Mouse (Mus musculus) midbrain, embryonic 11.5 days (tissue): Measurements from ENCODE around the gene Actrt2. TPM values are rescaled to one million over a fixed set of nuclear protein-coding genes. Genes with fewer than 3 reads are reported as not detected.
A peak's percentile ranks its signal among the peaks of the same experiment; 100 is the strongest.

Experiments used
- ATAC-seq: fragments of 200-750 bp; cut with Nextera tagmentation; 2 replicates; pipeline ENCODE4 v1.8.0; 2017; ENCODE audit warnings: moderate TSS enrichment, moderate library complexity; ENCODE audit not compliant: low FRiP score
- DNase-seq: peaks from one replicate; pipeline ENCODE4 v3.0.0; 2015; ENCODE audit warnings: low spot score; ENCODE audit errors: missing footprints
- H3K27ac ChIP-seq: fragments of 300-500 bp; sonication (generic); 2 replicates; pipeline ENCODE4 v1.5.1; 2014; ENCODE audit warnings: low read depth, low read length
- H3K27me3 ChIP-seq: fragments of 300-500 bp; sonication (generic); 2 replicates; pipeline ENCODE4 v1.6.1; 2014; ENCODE audit warnings: mild to moderate bottlenecking, low read length, moderate library complexity, mixed read lengths; ENCODE audit not compliant: control insufficient read depth, insufficient read depth
- H3K36me3 ChIP-seq: fragments of 300-500 bp; sonication (generic); 2 replicates; pipeline ENCODE4 v1.6.1; 2014; ENCODE audit warnings: mild to moderate bottlenecking, low read length, moderate library complexity, mixed read lengths; ENCODE audit not compliant: control insufficient read depth, insufficient read depth
- H3K4me1 ChIP-seq: fragments of 300-500 bp; sonication (generic); 2 replicates; pipeline ENCODE4 v1.6.1; 2014; ENCODE audit warnings: low read length; ENCODE audit not compliant: control insufficient read depth, insufficient read depth
- H3K4me2 ChIP-seq: fragments of 300-500 bp; sonication (generic); 2 replicates; pipeline ENCODE4 v1.6.1; 2014; ENCODE audit warnings: mild to moderate bottlenecking, moderate library complexity
- H3K4me3 ChIP-seq: fragments of 300-500 bp; sonication (generic); 2 replicates; pipeline ENCODE4 v1.5.1; 2014; ENCODE audit warnings: low read depth, low read length
- H3K9ac ChIP-seq: fragments of 300-500 bp; sonication (generic); 2 replicates; pipeline ENCODE4 v1.6.1; 2014; ENCODE audit warnings: low read length
- H3K9me3 ChIP-seq: fragments of 300-500 bp; sonication (generic); 2 replicates; pipeline ENCODE4 v1.6.1; 2016; ENCODE audit warnings: low read length; ENCODE audit not compliant: control insufficient read depth
- WGBS: fragments of 180-500 bp; shearing (Covaris S2); extraction: QIAGEN DNeasy Blood & Tissue Kit; methylation state at CpG from one replicate; pipeline ENCODE4 v1.1.7; 2014; 5-methylcytosine and 5-hydroxymethylcytosine counted together
- polyA plus RNA-seq: library from polyadenylated mRNA; unstranded; fragments of >200 nt; fragmentation: Nextera tagmentation; extraction: Ambion mirVana; gene quantifications from 2 replicates; pipeline ENCODE4 v1.2.1, GENCODE M21; 2014

The Actrt2 gene
- polyA plus RNA-seq, 1 experiment from 2014 or later: not detected

DNA sequence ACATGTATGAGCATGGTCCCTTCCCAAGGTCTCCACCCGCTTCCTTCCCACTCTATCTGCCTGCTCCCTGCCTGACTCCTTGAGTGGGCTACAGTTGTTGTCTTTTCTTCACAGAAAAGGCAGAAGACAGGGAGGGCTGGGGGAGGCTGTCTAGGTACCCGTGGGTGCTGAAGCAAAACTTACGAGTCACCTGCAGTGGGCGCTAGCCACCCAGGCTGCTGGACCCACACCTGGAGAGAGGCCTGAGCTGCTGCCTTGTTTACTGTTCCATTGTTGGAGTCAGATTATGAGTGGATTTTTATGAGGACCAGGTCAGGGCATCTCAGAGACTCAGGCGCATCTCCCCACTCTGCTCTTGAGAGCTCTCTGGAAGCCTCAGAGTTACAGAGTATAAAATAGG, 28.9 kb upstream of the Actrt2 start:
- H3K4me1 ChIP-seq: peaks cover 2% of the 10 kb centered on the region; the same call in 1 of the 2 replicates
- no peaks in the 10 kb centered on the region for H3K9me3 ChIP-seq
- WGBS: 75% methylated on average over 5 of the region's 5 CpGs
- H3K4me2 ChIP-seq: no peak overlapping the region
- DNase-seq (no peak), ATAC-seq (no peak)
- no peak overlapping the region for H3K27ac ChIP-seq
- no peak overlapping the region for H3K9ac ChIP-seq
- H3K36me3 ChIP-seq: no peaks in the 10 kb centered on the region
- H3K4me3 ChIP-seq: no peak overlapping the region
- H3K27me3 ChIP-seq: no peaks in the 10 kb centered on the region

DNA sequence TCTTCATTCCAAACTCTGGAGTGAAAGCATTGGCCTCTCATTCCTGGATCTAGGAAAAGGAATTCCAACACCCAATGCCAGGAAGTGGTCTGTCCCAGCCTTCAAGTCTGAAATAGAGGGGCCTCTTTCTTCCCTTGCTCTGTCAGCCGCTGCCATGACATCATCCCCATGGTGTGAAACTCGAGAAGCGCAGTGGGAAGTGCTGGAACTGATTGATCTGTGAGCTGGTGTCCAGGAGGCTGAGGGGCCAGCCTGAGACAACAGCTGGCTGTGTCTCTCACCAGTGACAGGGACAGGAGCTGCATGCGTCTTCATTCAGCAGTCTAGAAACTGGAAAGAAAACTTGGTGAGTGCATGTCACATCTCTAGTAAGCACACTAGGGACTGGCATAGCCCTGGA, 28.5 kb upstream of the Actrt2 start:
- WGBS: 29% methylated on average over 4 of the region's 4 CpGs
- no peak for DNase-seq
- no peak overlapping the region for H3K4me3 ChIP-seq
- peaks cover 2% of the 10 kb centered on the region; the same call in 1 of the 2 replicates for H3K4me1 ChIP-seq
- ATAC-seq: no peak
- H3K9ac ChIP-seq: no peak overlapping the region
- no peaks in the 10 kb centered on the region for H3K27me3 ChIP-seq
- H3K36me3 ChIP-seq: no peaks in the 10 kb centered on the region
- no peaks in the 10 kb centered on the region for H3K9me3 ChIP-seq
- H3K27ac ChIP-seq: no peak overlapping the region
- no peak overlapping the region for H3K4me2 ChIP-seq

DNA sequence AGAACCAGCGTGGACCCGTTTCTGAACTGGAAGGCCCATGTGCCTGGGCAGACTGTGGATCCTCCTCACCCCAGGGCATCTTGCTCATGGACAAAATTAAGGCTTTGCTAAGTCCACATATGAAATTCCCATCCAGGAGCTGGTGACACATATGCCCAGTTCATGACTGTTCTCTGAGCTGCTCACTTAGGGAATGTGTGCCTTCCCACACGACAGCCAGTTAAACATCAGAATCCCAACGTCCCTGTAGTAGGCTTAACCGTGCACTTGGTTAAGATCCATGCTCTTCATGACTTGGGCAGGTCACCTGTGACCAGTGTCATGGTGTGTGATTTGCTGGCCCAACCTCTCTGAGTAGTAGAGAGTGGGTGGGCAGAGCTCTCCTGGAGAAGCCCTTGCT, 26.7 kb upstream of the Actrt2 start:
- Histone ChIP-seq H3K36me3 (no peaks in the 10 kb centered on the region), H3K4me1 (peaks cover 2% of the 10 kb centered on the region; the same call in 1 of the 2 replicates), H3K4me3 (no peak overlapping the region), H3K9ac (no peak overlapping the region), H3K27me3 (no peaks in the 10 kb centered on the region), H3K9me3 (no peaks in the 10 kb centered on the region), H3K4me2 (no peak overlapping the region), H3K27ac (no peak overlapping the region)
- 87% methylated on average over 5 of the region's 5 CpGs for WGBS
- ATAC-seq: no peak
- peak; percentile 72 for DNase-seq

DNA sequence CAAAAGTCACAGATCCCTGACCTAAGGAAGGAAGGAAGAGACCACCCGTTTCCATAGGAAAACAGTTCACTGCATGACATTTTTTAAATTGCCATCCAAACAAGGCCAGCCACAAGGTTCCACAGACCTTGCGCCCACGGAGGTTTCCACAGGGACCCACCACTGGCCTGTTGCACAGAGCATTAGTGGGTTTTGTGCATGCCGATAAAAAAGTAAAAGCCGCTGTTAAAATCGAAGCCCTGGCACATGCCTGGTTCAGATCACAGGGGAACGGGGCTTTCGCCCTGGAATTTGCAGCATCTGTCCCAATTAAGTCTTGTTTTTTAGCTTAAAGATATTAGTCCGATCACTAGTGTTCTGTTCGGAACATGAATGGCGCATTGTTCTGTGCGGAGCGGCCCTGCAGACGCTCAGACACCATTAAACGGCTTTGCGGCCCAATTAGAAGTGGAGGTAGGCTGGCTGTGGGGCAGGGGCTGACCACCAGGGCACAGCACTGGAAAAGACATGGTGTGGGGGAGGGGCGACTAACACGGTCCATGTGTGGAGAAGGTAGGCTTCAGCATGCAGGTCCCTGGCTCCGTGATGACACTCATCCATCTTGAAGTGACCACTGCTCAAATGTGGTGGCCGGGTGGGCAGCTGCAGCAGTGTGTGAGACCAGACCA, 25.8 kb upstream of the Actrt2 start:
- Histone ChIP-seq H3K9me3 (no peaks in the 10 kb centered on the region), H3K9ac (no peak overlapping the region), H3K27ac (no peak overlapping the region), H3K27me3 (no peaks in the 10 kb centered on the region), H3K4me2 (no peak overlapping the region), H3K4me1 (peaks cover 2% of the 10 kb centered on the region; the same call in 1 of the 2 replicates), H3K36me3 (no peaks in the 10 kb centered on the region), H3K4me3 (no peak overlapping the region)
- ATAC-seq (no peak), DNase-seq (peak; percentile 53)
- WGBS: 83% methylated on average over 20 of the region's 20 CpGs

DNA sequence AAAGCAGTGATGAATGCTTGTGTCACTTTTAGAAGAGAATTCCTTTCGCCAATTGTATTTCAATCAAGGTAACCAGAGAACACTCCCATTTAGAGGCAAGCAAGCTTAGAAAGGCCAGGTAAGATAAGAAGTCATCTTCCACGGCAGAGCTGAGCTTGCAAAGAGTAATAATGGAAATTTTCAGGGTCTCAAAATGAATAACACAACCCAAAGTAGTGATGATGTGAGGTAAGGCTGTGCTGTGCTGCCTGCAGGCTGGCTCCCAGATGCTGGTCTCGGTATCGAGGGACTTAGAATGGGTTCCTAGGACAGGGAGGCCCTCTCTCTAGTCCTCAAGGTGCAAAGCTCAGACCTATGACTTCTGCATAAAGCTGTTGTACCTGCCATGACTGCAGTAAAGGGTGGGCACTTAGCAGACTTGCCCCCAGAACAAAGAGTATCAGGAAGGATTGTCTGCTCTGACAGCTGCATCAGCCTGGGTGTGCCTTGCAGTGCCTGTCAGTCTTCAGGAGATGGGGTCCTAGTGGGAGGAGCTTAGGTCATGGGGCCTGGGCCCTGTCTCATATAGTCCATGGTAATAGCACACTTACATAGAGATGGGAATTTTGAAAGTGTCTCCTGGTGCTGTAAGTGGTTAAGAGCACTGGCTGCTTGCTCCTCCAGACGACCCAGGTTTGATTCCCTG, 15.5 kb upstream of the Actrt2 start:
- 0 out of 2 replicates have a peak, but pooled peaks cover 2% of the 10 kb centered on the region for H3K4me1 ChIP-seq
- no peaks in the 10 kb centered on the region for H3K9me3 ChIP-seq
- DNase-seq: peak; percentile 54
- H3K36me3 ChIP-seq: no peaks in the 10 kb centered on the region
- ATAC-seq: no peak
- no peak overlapping the region for H3K27ac ChIP-seq
- no peak overlapping the region for H3K4me2 ChIP-seq
- H3K27me3 ChIP-seq: no peaks in the 10 kb centered on the region
- H3K4me3 ChIP-seq: no peak overlapping the region
- 84% methylated on average over 5 of the region's 5 CpGs for WGBS
- H3K9ac ChIP-seq: no peak overlapping the region

DNA sequence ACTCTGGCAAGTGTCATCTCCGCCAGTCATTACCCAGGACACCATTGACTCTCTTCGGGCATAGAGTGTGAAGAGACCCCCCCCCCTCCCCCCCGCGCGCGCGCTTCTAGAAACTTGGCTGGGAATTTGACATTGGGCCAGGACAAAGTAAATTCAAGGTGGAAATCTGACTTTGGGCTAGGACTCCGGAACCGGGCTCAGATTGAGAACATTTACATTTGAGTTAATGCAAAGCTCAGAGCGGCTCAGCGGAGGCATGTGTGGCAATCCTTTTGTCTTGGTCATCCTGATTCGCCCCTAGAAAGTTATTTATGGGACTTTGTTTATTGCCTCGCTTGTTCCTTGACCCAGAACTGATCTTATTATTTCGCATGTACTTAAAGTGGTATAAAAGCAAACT, 14.6 kb upstream of the Actrt2 start:
- Histone ChIP-seq H3K36me3 (no peaks in the 10 kb centered on the region), H3K4me2 (no peak overlapping the region), H3K9ac (no peak overlapping the region), H3K9me3 (no peaks in the 10 kb centered on the region), H3K4me1 (0 out of 2 replicates have a peak, but pooled peaks cover 2% of the 10 kb centered on the region), H3K4me3 (no peak overlapping the region), H3K27ac (no peak overlapping the region), H3K27me3 (no peaks in the 10 kb centered on the region)
- peak; percentile 10 for DNase-seq
- no peak for ATAC-seq
- whole genome bisulfite sequencing: 52% methylated on average over 14 of the region's 14 CpGs

DNA sequence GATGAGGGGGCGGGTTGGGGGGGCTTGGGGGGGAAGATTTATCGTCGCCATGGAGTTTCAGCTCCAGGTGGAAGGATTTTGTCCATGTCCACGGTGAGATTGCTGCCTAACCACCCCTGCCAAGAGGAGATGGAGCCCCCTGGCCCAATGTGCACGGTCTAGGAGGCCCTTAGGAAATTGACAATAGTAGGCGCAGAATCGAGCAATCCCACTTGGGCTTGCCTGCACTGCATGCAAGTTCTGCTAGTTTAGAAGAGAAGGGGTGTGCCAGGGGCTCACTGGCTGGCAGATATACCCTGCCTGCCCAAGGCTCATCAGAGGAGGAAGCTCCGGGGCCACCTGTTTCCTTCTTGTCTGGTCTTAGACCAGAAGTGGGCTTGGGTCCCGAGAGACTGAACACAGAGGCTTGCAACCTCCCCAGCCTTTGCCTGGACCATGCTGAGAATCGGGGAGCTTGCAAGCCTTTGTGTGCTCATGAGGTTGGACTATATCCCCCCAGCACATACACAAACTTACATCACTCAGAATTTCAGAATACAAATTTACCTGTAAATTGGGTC, 7.9 kb upstream of the Actrt2 start:
- Histone ChIP-seq H3K36me3 (no peaks in the 10 kb centered on the region), H3K9me3 (no peaks in the 10 kb centered on the region), H3K27ac (no peak overlapping the region), H3K27me3 (peaks cover 2% of the 10 kb centered on the region; the same call in 1 of the 2 replicates), H3K4me2 (no peak overlapping the region), H3K4me3 (no peak overlapping the region), H3K9ac (no peak overlapping the region), H3K4me1 (no peaks in the 10 kb centered on the region)
- peak; percentile 67 for DNase-seq
- no peak for ATAC-seq
- 70% methylated on average over 10 of the region's 10 CpGs for WGBS

DNA sequence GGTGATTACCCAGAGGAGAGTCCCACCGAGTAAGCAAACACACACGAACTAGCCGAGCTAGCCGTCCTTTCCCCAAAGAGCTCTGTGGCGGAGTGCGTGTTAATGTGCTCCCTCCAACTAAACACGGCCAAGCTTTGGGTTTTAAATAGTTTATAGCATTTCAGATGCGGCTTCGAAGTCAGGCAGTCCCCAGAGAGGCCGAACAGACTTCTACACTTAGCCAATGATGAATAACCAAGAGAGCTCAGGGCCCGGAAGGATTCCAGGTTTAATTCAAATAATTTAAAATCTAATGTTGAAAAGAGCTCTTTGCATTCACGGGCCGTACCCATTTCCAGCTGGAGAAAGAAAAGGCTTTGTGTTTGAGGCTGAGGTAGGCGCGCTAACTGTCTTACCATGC, 7.3 kb upstream of the Actrt2 start:
- ATAC-seq (no peak), DNase-seq (no peak)
- no peaks in the 10 kb centered on the region for H3K9me3 ChIP-seq
- peak overlapping the region; percentile 7; the same call in 1 of the 2 replicates for H3K4me2 ChIP-seq
- no peak overlapping the region for H3K4me3 ChIP-seq
- H3K36me3 ChIP-seq: no peaks in the 10 kb centered on the region
- 46% methylated on average over 15 of the region's 15 CpGs for WGBS
- H3K27ac ChIP-seq: no peak overlapping the region
- no peaks in the 10 kb centered on the region for H3K4me1 ChIP-seq
- peaks cover 2% of the 10 kb centered on the region; the same call in 1 of the 2 replicates for H3K27me3 ChIP-seq
- no peak overlapping the region for H3K9ac ChIP-seq

DNA sequence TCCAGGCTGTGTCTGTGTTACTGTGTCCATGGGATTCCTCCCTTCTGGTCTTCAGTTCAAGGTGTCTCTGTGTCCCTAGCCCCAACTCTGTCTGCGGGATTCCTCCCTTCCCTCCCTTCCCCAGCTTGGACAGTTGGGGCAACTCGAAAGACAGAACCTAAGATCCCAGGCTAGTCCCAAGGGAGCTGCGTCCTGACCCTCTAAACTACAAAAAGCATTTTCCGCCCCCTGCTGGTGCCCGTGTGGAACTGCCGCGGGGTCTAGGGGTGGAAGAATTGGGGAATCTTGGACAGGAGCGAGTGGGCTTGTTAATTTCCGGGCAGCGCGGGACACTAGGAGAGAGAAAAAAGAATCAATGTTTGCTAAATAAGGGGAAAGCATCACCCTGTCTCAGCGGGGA, 6.9 kb upstream of the Actrt2 start:
- H3K4me3 ChIP-seq: no peak overlapping the region
- no peaks in the 10 kb centered on the region for H3K9me3 ChIP-seq
- ATAC-seq (peak; percentile 42; the same call in 1 of the 2 replicates), DNase-seq (peak; percentile 97)
- H3K4me1 ChIP-seq: no peaks in the 10 kb centered on the region
- 2% methylated on average over 12 of the region's 12 CpGs for WGBS
- H3K4me2 ChIP-seq: peak overlapping the region; percentile 7; the same call in 1 of the 2 replicates
- peaks cover 2% of the 10 kb centered on the region; the same call in 1 of the 2 replicates for H3K27me3 ChIP-seq
- no peaks in the 10 kb centered on the region for H3K36me3 ChIP-seq
- no peak overlapping the region for H3K27ac ChIP-seq
- H3K9ac ChIP-seq: no peak overlapping the region
